Mouse (Mus musculus) CD4-positive, CD25-positive, alpha-beta regulatory T cell, adult 9 weeks (primary cell): ENCODE data around the gene Fmo4. TPM values are rescaled to one million over a fixed set of nuclear protein-coding genes. Genes with fewer than 3 reads are reported as not detected.

ENCODE experiments used
- polyA plus RNA-seq: library from polyadenylated mRNA; unstranded; fragments of 100-300 nt; shearing (Covaris generic); gene quantifications from one replicate; pipeline ENCODE4 v1.2.1, GENCODE M21; 2017

Gene Fmo4
- polyA plus RNA-seq = not detected

DNA sequence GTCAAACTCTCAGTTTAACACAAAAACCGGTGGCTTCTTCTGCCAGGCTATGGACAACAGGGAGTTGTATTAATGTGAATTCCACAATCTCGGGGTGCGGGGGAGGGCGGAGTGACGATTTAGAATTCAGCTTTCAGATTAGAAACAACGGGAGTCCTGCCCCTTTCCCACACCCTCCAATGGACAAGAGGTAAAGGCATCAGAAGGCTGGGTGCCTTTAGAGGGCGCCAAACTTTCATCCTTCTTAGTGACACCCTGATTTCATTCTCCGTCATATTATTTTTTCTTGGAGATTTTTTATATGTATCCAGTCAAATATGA, at the start of gene Fmo4:
Gene Fmo4 (minus strand): TSS at position 137 of the 321 bp plus-strand sequence.

Other genes with a start within 250 kb of the Fmo4 start
- gene Vamp4, start 243.5 kb downstream of the Fmo4 start, polyA plus RNA-seq = 99.6 TPM
- not detected for gene Myoc, start 174.8 kb downstream of the Fmo4 start, polyA plus RNA-seq
- gene Myocos, start 155.8 kb downstream of the Fmo4 start, polyA plus RNA-seq = not detected
- gene Prrc2c, start 73.4 kb downstream of the Fmo4 start, polyA plus RNA-seq = 321 TPM
- gene Fmo1, start 52.6 kb upstream of the Fmo4 start, polyA plus RNA-seq = not detected
- gene Fmo2, start 84.8 kb upstream of the Fmo4 start, polyA plus RNA-seq = not detected
- not detected for gene Fmo6, start 123.5 kb upstream of the Fmo4 start, polyA plus RNA-seq
- not detected for gene Fmo3, start 170.6 kb upstream of the Fmo4 start, polyA plus RNA-seq